Mouse (Mus musculus) kidney, adult 2 months (tissue): ENCODE results near the gene Zdhhc7.

Source experiments
- CTCF ChIP-seq: fragments of 200-500 bp; conservative IDR thresholded peaks from 2 replicates; pipeline ENCODE4 v1.5.1; 2011; ENCODE audit warnings: low read depth, mild to moderate bottlenecking, control low read depth, low read length, moderate library complexity, mixed read lengths; ENCODE audit not compliant: insufficient read depth, insufficient read length
- POLR2A ChIP-seq: fragments of 200-500 bp; IDR thresholded peaks from one replicate; pipeline ENCODE4 v1.6.1; 2011; ENCODE audit warnings: low read depth, low read length, control low read depth

DNA sequence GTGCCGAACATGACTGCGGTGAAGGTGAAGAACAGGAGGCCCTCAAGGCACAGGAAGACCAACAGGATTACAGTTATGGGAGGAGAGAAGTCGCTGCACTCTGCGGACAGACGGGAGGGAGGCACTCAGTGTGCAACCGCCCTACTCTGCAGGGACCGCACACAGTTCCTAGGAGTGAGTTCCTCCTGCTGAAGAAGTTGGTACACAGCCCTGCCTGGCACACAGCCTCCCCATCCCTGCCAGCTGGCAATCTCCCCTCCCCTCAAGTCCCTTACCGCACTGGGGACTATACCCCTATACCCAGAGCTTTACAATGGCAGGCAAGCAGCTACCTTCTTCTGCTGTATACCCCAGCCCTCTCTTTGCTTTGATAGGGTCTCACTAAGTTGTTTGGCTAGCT is 18.0 kb downstream of the Zdhhc7 start:
- TF ChIP-seq POLR2A = no peak
- TF ChIP-seq CTCF = no peak
